Mouse (Mus musculus): ENCODE data around the gene Mfap1a. TPM values are rescaled to one million over a fixed set of nuclear protein-coding genes. Genes with fewer than 3 reads are reported as not detected.
"Not testable (repeated sequence)": the region's sequence is repeated elsewhere in the genome, so short reads cannot be mapped to it uniquely, and the experiment has no call there.

Mfap1a gene
- polyA plus RNA-seq, 1 experiment from 2014 or later, result 24.5 TPM

GRCm38 (mm10) chr2:121509584-121509983 is 3.1 kb upstream of the Mfap1a start:
- H3K27ac ChIP-seq, result no peak overlapping the region
- H3K4me2 ChIP-seq, result peak overlapping the region; percentile 58
- H3K9me3 ChIP-seq, result no peaks in the 10 kb centered on the region
- H3K9ac ChIP-seq, result peak overlapping the region; percentile 29; the same call in 1 of the 2 replicates
- peak; percentile 66 for ATAC-seq (ENCODE audit: insufficient read depth, low FRiP score, low read depth)
- H3K27me3 ChIP-seq (replicated peaks), result no peaks in the 10 kb centered on the region
- peaks cover 9% of the 10 kb centered on the region; the same call in 1 of the 2 replicates for H3K4me1 ChIP-seq
- H3K4me3 ChIP-seq (replicated peaks), result peak overlapping the region; percentile 41
- H3K36me3 ChIP-seq, result 0 out of 2 replicates have a peak, but pooled peaks cover 2% of the 10 kb centered on the region
- 19% methylated on average over 16 of the region's 16 CpGs for WGBS

- ATAC-seq (ENCODE audit: insufficient read depth, low FRiP score, low read depth), result no peak
- H3K4me3 ChIP-seq (replicated peaks), result peak overlapping the region; percentile 58
- 62% methylated on average over 2 of the region's 2 CpGs for WGBS
Measured at GRCm38 (mm10) chr2:121507951-121508330, 1.5 kb upstream of the Mfap1a start.

GRCm38 (mm10) chr2:121507173-121507950 is 897 bp upstream of the Mfap1a start:
- no peak overlapping the region for H3K27ac ChIP-seq
- H3K4me3 ChIP-seq (replicated peaks), result peak overlapping the region; percentile 58
- WGBS, result 3% methylated on average over 12 of the region's 12 CpGs
- H3K9ac ChIP-seq, result peak overlapping the region; percentile 30; the same call in 1 of the 2 replicates
- peak overlapping the region; percentile 79 for H3K4me2 ChIP-seq
- H3K4me1 ChIP-seq, result peaks cover 9% of the 10 kb centered on the region; the same call in 1 of the 2 replicates
- no peak for ATAC-seq (ENCODE audit: insufficient read depth, low FRiP score, low read depth)
- H3K36me3 ChIP-seq, result 0 out of 2 replicates have a peak, but pooled peaks cover 2% of the 10 kb centered on the region
- no peaks in the 10 kb centered on the region for H3K27me3 ChIP-seq (replicated peaks)
- no peaks in the 10 kb centered on the region for H3K9me3 ChIP-seq

More at GRCm38 (mm10) chr2:121507951-121508330, 1.5 kb upstream of the Mfap1a start:
- H3K36me3 ChIP-seq, result 0 out of 2 replicates have a peak, but pooled peaks cover 2% of the 10 kb centered on the region
- peaks cover 9% of the 10 kb centered on the region; the same call in 1 of the 2 replicates for H3K4me1 ChIP-seq
- H3K9ac ChIP-seq, result no peak overlapping the region
- H3K27me3 ChIP-seq (replicated peaks), result no peaks in the 10 kb centered on the region
- H3K27ac ChIP-seq, result no peak overlapping the region
- H3K4me2 ChIP-seq, result peak overlapping the region; percentile 79
- no peaks in the 10 kb centered on the region for H3K9me3 ChIP-seq

- H3K9me3 ChIP-seq; H3K27ac ChIP-seq; H3K4me3 ChIP-seq (replicated peaks); H3K27me3 ChIP-seq (replicated peaks); H3K4me2 ChIP-seq; H3K4me1 ChIP-seq; H3K36me3 ChIP-seq; H3K9ac ChIP-seq; ATAC-seq (ENCODE audit: insufficient read depth, low FRiP score, low read depth): not testable (repeated sequence)
- 69% methylated on average over 3 of the region's 6 CpGs for WGBS
Measured at GRCm38 (mm10) chr2:121501550-121501949, 4.9 kb downstream of the Mfap1a start.

- H3K4me1 ChIP-seq; H3K4me2 ChIP-seq; H3K4me3 ChIP-seq (replicated peaks); H3K9me3 ChIP-seq; H3K27me3 ChIP-seq (replicated peaks); H3K36me3 ChIP-seq; ATAC-seq (ENCODE audit: insufficient read depth, low FRiP score, low read depth); H3K9ac ChIP-seq; H3K27ac ChIP-seq: not testable (repeated sequence)
- 59% methylated on average over 2 of the region's 2 CpGs for WGBS
Measured at GRCm38 (mm10) chr2:121484403-121484802, 22.1 kb downstream of the Mfap1a start.

- no peak overlapping the region for H3K4me3 ChIP-seq (replicated peaks)
- no peak for ATAC-seq (ENCODE audit: insufficient read depth, low FRiP score, low read depth)
- WGBS, result 77% methylated on average over 8 of the region's 8 CpGs
- no peak overlapping the region for H3K9ac ChIP-seq
- no peaks in the 10 kb centered on the region for H3K9me3 ChIP-seq
- no peaks in the 10 kb centered on the region for H3K27me3 ChIP-seq (replicated peaks)
- H3K4me2 ChIP-seq, result no peak overlapping the region
- no peak overlapping the region for H3K27ac ChIP-seq
- H3K36me3 ChIP-seq, result no peaks in the 10 kb centered on the region
- H3K4me1 ChIP-seq, result no peaks in the 10 kb centered on the region
Measured at GRCm38 (mm10) chr2:121483576-121483975, 22.9 kb downstream of the Mfap1a start.

- H3K36me3 ChIP-seq; ATAC-seq (ENCODE audit: insufficient read depth, low FRiP score, low read depth); H3K4me2 ChIP-seq; H3K4me3 ChIP-seq (replicated peaks); H3K27ac ChIP-seq; H3K27me3 ChIP-seq (replicated peaks); H3K9ac ChIP-seq; H3K4me1 ChIP-seq; H3K9me3 ChIP-seq: not testable (repeated sequence)
- 86% methylated on average over 13 of the region's 13 CpGs for WGBS
Measured at GRCm38 (mm10) chr2:121480916-121481315, 25.5 kb downstream of the Mfap1a start.

GRCm38 (mm10) chr2:121480498-121480897 is 26.0 kb downstream of the Mfap1a start:
- Histone ChIP-seq H3K9ac (no peak overlapping the region), H3K27ac (no peak overlapping the region), H3K9me3 (no peaks in the 10 kb centered on the region), H3K4me1 (no peaks in the 10 kb centered on the region), H3K4me3 (replicated peaks) (no peak overlapping the region), H3K36me3 (no peaks in the 10 kb centered on the region), H3K4me2 (no peak overlapping the region), H3K27me3 (replicated peaks) (no peaks in the 10 kb centered on the region)
- ATAC-seq (ENCODE audit: insufficient read depth, low FRiP score, low read depth), result no peak
- 54% methylated on average over 3 of the region's 3 CpGs for WGBS

- Histone ChIP-seq H3K4me2 (no peak overlapping the region), H3K9ac (no peak overlapping the region), H3K27ac (no peak overlapping the region), H3K4me1 (no peaks in the 10 kb centered on the region), H3K4me3 (replicated peaks) (no peak overlapping the region), H3K27me3 (replicated peaks) (no peaks in the 10 kb centered on the region), H3K9me3 (no peaks in the 10 kb centered on the region), H3K36me3 (no peaks in the 10 kb centered on the region)
- 86% methylated on average over 3 of the region's 3 CpGs for WGBS
- ATAC-seq (ENCODE audit: insufficient read depth, low FRiP score, low read depth), result no peak
Measured at GRCm38 (mm10) chr2:121477491-121478266, 28.8 kb downstream of the Mfap1a start.

GRCm38 (mm10) chr2:121475306-121475705 is 31.2 kb downstream of the Mfap1a start:
- not testable (repeated sequence) for H3K9ac ChIP-seq; H3K4me2 ChIP-seq; H3K4me3 ChIP-seq (replicated peaks); H3K9me3 ChIP-seq; H3K27ac ChIP-seq; H3K27me3 ChIP-seq (replicated peaks); H3K4me1 ChIP-seq; ATAC-seq (ENCODE audit: insufficient read depth, low FRiP score, low read depth); H3K36me3 ChIP-seq
- 96% methylated on average over 2 of the region's 2 CpGs for WGBS

GRCm38 (mm10) chr2:121474180-121474535 is 32.3 kb downstream of the Mfap1a start:
- H3K4me3 ChIP-seq (replicated peaks), result peak overlapping the region; percentile 66
- H3K9ac ChIP-seq, result no peak overlapping the region
- no peaks in the 10 kb centered on the region for H3K27me3 ChIP-seq (replicated peaks)
- 32% methylated on average over 8 of the region's 8 CpGs for WGBS
- no peaks in the 10 kb centered on the region for H3K4me1 ChIP-seq
- peak overlapping the region; percentile 69 for H3K4me2 ChIP-seq
- peak overlapping the region; percentile 48 for H3K27ac ChIP-seq
- ATAC-seq (ENCODE audit: insufficient read depth, low FRiP score, low read depth), result peak; percentile 20; the same call in 1 of the 2 replicates
- no peaks in the 10 kb centered on the region for H3K9me3 ChIP-seq
- H3K36me3 ChIP-seq, result no peaks in the 10 kb centered on the region
